Mouse (Mus musculus): ENCODE results near the gene Bco2.

Bco2 gene

GRCm38 (mm10) chr9:50561145-50561917 lies 6.3 kb upstream of the Bco2 start, which contains the start of gene Tex12:
Gene Tex12 (minus strand): TSS chr9:50561325.
- no peak for DNase-seq (ENCODE audit: low read depth, low spot score)

DNA sequence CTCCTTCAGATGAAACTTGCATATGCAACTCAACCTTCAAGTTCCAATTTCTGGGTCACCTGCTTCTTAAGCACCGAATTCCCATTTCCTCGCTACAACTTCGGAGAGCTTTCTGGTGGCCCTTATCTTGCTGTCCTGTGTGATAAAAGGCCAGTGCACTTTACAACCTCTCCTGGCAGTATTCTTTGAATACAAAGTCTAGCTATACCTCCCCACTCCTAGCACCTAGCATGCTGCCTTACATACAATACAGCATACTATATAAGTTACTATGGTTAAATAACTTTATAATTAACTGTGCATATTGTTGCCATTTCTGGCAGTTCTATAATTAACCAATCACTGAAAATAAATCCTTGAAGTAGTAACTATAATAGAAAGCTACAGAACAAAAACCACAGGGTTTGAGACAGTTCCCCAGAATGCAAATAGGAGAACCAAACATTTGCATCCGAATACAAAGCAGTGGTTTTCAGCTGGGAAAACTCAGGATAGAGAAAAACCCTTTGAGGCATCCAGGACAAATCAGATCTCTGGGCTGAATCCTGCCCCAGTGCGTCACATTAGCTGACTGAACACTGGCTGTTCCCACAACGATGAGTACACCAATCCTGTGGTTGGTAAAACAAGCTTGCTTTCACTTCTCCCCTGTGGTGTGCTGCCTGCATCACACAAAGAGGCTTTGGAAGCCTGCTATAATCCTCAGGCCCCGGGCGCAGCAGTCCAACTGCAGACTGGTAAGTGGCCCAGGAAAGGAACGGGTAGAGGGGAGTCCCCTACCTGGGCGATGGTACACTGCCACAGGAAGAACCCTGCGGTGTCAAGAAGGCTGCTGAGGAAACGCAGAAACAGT lies 514 bp downstream of the Bco2 start, which contains the start of gene Il18:
Gene Il18, plus strand, starts transcription at position 587 of the 853 bp plus-strand sequence.
- peak; percentile 94 for DNase-seq (ENCODE audit: low read depth, low spot score)

DNA sequence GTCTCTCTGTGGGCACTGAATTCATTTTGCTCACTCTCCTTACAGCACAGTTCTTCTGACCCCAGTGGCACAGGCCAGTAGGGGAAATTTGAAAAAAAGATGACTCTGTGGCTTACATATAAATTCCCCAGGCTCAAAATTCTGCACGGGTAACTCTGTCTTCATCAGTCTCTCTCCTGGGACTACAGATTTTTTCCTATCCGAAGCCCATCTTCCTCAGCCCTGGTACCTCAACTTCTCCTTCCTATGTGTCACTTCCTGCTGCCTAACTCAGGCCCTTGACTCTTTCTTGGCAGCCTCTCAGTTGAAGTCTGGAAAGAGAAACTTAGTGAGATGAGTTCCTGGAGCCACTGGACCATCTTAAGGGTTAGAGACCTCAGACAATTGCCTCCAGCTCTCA lies 1.4 kb downstream of the Bco2 start:
- DNase-seq (ENCODE audit: low read depth, low spot score) = no peak

DNA sequence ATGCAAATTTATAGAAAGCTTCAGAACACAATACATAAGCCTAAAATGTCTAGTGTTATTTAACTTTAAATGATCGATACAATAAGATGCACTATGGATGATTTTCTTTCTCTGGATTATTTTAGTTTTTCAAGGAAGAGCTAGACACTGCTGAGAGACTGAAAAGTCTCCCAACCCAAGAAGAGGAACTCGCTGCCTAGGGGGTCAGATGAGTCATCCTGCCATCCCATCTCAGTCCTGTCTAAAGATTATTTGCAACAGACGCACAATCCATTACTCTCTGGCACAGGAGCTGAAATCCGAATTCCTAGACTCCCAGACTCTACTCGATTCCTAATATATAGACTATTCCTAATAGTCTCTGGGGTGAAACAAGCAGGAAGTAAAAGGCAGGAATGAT lies 2.8 kb downstream of the Bco2 start:
- DNase-seq (ENCODE audit: low read depth, low spot score) = no peak

DNA sequence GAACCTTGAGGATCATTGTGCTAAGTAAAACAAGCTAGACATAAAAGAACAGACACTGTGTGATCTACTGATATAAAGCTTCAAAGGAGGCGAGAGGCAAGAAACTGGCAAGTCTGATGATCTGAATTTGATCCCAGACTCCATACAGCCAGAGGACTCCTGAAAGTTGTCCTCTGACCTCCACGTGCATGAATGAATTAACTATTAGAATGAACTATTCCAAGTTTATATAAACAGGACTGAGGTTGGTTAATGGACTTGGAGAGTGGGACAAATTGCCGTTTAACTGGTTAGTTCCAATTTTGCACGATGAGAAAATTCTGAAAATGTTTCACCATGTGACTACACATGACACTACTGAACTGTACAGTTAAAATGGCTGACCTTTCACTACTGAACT lies 6.0 kb downstream of the Bco2 start:
- no peak for DNase-seq (ENCODE audit: low read depth, low spot score)

DNA sequence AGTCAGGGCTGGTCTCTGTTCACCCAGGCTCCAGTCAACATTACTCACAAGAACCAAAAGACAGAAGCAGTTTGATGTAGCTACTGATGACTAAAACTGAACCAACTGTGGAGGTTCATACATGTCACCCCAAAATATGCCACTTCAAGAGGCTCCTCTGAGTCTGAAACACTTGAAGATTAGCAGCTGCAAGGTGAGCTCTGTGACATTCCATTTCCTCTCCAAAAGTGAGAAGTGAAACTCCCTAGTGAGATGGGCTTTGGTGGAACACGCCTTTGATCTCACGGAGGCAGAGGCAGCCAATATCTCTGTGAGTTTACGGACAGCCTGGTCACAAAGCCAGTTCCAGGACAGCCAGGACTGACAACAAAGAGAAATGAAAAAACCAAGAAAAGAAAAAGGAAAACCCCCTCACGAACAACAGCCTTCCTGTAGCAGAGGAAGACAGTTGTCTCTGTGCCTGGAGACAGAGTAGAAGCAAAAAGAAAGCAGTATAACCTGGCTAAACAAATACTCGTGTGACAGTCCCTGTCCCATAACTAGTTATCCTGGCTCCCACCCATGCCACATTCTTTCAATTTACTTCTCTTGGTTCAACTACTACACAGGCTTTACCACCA lies 7.0 kb downstream of the Bco2 start:
- DNase-seq (ENCODE audit: low read depth, low spot score) = no peak

GRCm38 (mm10) chr9:50542401-50542800 lies 12.6 kb downstream of the Bco2 start:
- no peak for DNase-seq (ENCODE audit: low read depth, low spot score)

GRCm38 (mm10) chr9:50540170-50540569 lies 14.8 kb downstream of the Bco2 start:
- peak; percentile 16 for DNase-seq (ENCODE audit: low read depth, low spot score)

GRCm38 (mm10) chr9:50537295-50537694 lies 17.7 kb downstream of the Bco2 start:
- DNase-seq (ENCODE audit: low read depth, low spot score) = no peak

DNA sequence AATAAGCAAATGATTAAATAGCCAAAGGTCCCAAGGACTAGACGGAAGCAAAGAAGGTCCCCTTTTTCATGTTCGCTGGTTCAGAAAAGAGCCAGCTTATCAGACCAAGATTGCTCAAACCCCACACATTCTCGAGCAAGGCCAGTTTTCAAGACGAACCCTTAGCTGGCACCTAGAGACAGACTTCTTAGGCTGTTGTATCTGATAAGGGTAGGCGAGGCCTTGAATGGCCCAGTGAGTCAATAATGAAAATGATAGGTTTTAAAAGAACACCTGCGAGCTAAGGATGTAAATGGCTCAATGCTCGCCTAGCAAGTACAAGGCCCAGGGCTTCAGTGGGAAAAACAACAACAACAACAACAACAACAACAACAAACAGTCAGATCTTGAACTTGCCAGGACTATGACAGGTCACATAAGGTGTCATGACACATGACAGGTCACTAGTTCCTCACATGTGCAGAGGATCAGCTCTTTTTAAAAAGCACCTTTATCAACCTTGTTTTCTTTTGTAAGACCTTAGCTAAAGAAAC lies 18.3 kb downstream of the Bco2 start:
- DNase-seq (ENCODE audit: low read depth, low spot score) = no peak

DNA sequence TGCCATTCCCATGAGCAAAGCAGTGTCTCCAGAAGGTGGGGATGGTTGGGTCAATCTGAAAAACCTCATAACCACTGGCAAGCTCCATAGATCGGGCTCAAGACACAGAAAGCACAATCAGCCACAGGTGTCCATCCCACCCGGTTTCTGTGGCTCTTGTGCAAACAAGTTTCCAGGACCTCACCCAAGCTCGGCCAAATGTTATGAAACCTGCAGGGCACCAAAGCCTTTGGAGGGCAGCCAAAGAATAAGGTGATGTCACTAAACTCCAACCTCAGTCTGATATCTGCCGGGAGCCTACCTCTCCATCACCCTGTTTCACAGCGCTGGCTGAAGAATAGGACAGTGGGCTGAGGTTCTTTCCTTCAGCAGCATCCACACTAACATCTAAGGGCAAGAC lies 19.1 kb downstream of the Bco2 start:
- no peak for DNase-seq (ENCODE audit: low read depth, low spot score)

DNA sequence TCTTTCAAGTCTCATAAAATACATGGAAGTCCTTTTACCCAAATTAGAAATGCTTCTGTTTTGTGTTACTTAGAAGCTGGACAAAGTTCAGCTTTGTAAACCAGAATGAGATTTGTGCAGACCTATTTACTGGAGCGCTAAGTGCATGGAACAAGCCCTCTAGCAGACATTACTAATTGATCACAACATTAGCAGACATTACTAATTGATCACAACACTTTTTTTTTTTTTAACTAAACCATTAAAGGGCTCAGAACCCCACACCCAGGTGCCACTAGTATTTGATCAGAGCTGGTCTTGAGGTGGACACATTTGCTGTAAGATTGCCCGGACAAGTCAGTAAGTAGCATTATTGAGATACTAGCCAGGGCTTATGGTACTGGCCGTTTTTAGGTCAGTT lies 21.2 kb downstream of the Bco2 start:
- peak; percentile 10 for DNase-seq (ENCODE audit: low read depth, low spot score)

- DNase-seq (ENCODE audit: low read depth, low spot score) = peak; percentile 30
Observed at GRCm38 (mm10) chr9:50533328-50533727, 21.7 kb downstream of the Bco2 start.

DNA sequence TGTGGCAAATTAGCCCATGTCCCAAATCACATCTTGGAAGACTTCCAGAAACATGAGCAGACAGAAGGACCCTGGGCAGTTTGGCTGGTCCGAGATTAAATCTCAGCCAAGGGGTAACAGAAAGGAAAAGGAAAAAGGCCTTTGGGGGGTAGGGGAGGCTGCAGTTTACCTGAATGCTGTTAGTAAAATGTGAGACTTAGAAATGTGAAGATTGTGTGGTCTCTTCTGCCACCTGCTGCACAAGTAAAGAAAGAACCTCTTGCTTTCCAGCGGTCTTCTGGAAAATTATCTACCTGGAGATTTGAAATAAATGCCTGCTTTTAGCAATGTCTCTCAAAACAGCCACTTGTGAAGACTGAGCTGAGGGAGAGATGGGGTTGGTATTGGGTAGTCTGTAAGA lies 24.1 kb downstream of the Bco2 start:
- DNase-seq (ENCODE audit: low read depth, low spot score) = peak; percentile 75

DNA sequence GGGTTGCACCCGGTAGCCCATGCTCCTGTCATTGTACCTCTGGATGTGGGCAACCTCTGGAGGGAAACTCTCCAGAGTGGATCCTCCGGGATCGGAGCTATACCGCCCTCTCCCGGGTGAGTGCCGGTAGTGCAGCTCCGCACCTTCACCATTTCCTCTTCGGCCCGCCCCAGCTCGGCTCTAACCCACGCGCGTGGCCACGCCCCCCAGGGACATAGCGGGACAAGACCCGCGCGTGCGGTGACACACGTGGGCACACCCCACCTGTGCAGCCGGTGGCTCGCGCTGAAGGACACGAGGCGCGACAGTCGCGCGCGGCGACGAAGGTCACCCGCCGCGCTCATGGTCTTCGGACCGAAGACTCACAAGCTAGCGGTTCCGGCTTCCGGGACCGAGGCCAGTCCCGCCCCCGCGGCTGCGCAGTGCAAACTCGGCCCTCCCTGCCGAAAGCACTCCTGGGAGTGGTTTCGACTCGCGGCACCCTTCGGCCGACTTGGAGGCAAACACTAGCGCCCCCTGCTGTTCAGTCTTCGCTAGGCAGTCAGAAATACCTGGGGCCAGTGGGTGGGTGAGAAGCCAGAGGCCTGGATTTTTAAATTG lies 26.6 kb downstream of the Bco2 start, which contains the start of gene Pts:
Gene Pts, minus strand, starts transcription at position 432 of the 600 bp plus-strand sequence.
- peak; percentile 99 for DNase-seq (ENCODE audit: low read depth, low spot score)

DNA sequence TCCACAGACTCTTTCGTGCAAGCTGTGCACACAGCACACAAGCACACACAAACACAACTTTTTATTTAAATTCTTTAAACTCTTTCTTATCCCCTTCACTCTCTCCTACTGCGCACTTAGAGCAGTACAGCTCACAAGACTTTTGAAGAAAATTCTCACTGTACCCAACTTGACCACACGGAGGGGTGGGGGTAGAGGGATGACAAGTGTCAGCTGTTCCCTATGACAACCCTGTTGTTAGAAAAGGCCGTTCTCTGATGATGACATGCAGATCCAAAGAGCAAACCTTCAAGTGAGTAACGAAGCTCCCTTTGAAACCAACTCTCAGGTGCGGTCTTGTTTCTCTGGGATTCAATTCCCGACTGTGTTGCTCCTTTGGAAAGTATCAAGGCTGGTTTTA lies 27.1 kb downstream of the Bco2 start:
- peak; percentile 7 for DNase-seq (ENCODE audit: low read depth, low spot score)

GRCm38 (mm10) chr9:50525585-50525984 lies 29.4 kb downstream of the Bco2 start:
- DNase-seq (ENCODE audit: low read depth, low spot score) = no peak

DNA sequence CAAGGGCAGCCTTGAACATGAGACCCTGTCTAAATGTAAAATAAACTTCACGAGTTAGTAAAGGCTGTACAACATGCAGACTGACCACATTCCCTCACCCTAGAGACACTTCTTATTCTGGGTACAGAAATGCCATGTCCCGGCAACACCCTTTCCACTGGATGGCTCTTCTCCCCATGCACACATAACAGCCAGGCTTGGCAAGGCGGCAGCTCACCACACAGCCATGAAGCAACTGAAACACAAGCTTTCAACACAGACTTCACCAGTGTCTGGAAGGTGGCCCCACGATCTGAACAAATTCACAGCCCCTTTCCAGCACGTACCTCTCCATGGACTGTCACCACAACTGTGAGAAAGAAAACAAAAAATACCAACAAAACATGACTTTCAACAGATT lies 30.0 kb downstream of the Bco2 start:
- DNase-seq (ENCODE audit: low read depth, low spot score) = no peak

DNA sequence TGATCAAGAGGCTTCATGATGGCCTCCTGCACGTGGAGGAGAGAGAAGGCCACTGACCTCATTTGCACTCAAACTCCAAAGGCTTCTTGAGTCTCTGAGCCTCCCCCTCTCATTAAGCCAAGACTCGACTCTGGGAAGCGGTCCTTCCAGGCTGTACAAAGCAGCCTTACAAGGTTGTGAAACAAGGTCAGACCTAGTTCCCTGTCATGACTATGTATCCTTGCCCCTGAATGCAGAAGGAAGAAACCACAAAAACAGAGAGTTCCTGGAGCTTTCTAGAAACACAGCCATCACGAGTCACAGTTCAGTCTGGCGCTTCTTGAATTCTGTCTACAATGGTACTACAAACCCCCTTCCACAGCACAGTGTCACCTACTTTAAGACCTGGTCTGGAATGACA lies 32.4 kb downstream of the Bco2 start:
- no peak for DNase-seq (ENCODE audit: low read depth, low spot score)

GRCm38 (mm10) chr9:50521562-50521961 lies 33.4 kb downstream of the Bco2 start:
- DNase-seq (ENCODE audit: low read depth, low spot score) = no peak

GRCm38 (mm10) chr9:50520748-50521147 lies 34.2 kb downstream of the Bco2 start:
- no peak for DNase-seq (ENCODE audit: low read depth, low spot score)

DNA sequence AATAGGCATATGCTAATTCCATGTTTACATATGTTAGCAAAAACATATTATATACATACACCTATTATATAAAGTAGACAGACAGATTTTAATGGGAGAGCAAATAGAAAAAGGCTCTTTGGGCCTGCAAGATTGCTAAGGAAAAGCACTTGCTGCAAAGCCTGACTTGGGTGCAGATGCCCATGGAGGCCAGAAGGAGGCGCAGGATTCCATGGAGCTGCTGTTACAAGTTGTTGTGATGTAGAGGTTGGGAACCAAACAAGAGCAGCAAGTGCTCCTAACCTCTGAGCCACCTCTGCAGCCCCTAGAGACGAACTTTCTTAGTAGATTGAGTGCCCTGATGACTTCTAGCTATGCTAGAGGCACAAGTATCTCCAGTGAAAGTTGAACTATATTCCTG lies 36.2 kb downstream of the Bco2 start:
- no peak for DNase-seq (ENCODE audit: low read depth, low spot score)

Measured in brain, adult 2 months (tissue).